Mouse (Mus musculus) bone marrow macrophage, adult 2 months (primary cell): ENCODE results near the gene Clec16a.

Experiments used
- CTCF ChIP-seq: IDR thresholded peaks from 2 replicates; pipeline ENCODE4 v1.5.1; 2012; ENCODE audit warnings: low read depth, mild to moderate bottlenecking, low read length, moderate library complexity
- POLR2A ChIP-seq: IDR thresholded peaks from 2 replicates; pipeline ENCODE4 v1.6.1; 2012; ENCODE audit warnings: mild to moderate bottlenecking, low read depth, low read length, borderline replicate concordance

GRCm38 (mm10) chr16:10577548-10577947 lies 32.4 kb downstream of the Clec16a start:
- TF ChIP-seq CTCF (no peak), POLR2A (no peak)
